Mouse (Mus musculus) embryonic fibroblast, embryonic 13.5 days (primary cell): ENCODE data around the gene Glb1. TPM values are rescaled to one million over a fixed set of nuclear protein-coding genes. Genes with fewer than 3 reads are reported as not detected.

Experiments
- H3K27ac ChIP-seq: 2 replicates; pipeline ENCODE4 v1.5.1; 2012; ENCODE audit warnings: low read length, control low read depth, inconsistent platforms; ENCODE audit not compliant: insufficient read depth
- H3K4me1 ChIP-seq: 2 replicates; pipeline ENCODE4 v1.6.1; 2011; ENCODE audit warnings: low read length; ENCODE audit not compliant: control insufficient read depth, insufficient read depth
- H3K4me3 ChIP-seq: 2 replicates; pipeline ENCODE4 v1.5.1; 2011; ENCODE audit warnings: mild to moderate bottlenecking, control low read depth, low read length; ENCODE audit not compliant: insufficient read depth
- CTCF ChIP-seq: IDR thresholded peaks from 2 replicates; pipeline ENCODE4 v1.5.1; 2011; ENCODE audit warnings: mild to moderate bottlenecking, control low read depth, low read length, moderate library complexity, borderline replicate concordance; ENCODE audit not compliant: insufficient read depth
- POLR2A ChIP-seq: IDR thresholded peaks from 2 replicates; pipeline ENCODE4 v1.6.1; 2011; ENCODE audit warnings: low read depth, mild to moderate bottlenecking, control low read depth, low read length, moderate library complexity
- polyA plus RNA-seq: library from polyadenylated mRNA; stranded (reverse); fragments of >200 nt; gene quantifications from 2 replicates; pipeline ENCODE4 v1.2.4, GENCODE M21; 2011; ENCODE audit warnings: low read depth; ENCODE audit not compliant: missing spikeins, insufficient read length

Gene Glb1
- polyA plus RNA-seq, 1 experiment: 44.8 TPM

DNA sequence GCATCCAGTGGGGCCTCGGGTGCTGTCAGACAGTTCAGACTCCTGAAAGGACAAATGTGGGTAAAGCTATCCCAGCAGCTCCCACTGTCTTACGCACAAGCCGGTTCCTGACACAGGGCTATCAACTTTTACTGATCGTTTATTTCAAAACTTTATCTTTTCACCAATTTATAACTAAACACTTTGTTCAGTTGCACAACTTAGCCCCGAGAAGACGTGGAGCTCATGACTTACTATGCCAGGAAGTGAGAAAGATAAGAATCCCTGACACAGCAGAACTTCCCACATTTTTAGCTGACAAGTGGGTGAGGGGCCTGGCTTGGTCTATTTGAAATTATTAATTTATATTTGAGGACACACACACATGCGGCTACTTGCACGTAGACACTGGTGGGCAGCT lies 6.2 kb upstream of the Glb1 start:
- TF ChIP-seq CTCF: no peak
- no peak for TF ChIP-seq POLR2A
- H3K4me1 ChIP-seq: no peaks in the 10 kb centered on the region
- H3K27ac ChIP-seq: no peak overlapping the region
- H3K4me3 ChIP-seq: no peak overlapping the region

DNA sequence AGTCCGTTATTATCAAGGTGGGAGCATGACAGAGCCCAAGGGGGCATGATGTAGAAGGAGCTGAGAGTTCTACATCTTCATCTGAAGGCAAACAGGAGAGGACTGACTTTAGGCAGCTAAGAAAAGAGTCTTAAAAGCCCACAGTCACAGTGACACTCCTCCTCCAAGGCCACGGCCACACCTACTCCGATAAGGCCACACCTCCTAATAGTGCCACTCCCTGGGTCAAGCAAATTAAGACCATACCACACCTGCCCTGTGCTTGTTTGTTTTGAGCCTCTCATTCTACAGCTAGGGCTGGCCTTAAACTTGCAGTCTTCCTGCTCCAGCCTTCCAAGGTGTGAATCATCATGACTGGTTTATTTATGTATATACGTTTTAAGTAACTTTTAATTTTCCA lies 5.6 kb upstream of the Glb1 start:
- Histone ChIP-seq H3K27ac (no peak overlapping the region), H3K4me3 (no peak overlapping the region), H3K4me1 (no peaks in the 10 kb centered on the region)
- TF ChIP-seq POLR2A (no peak), CTCF (no peak)

DNA sequence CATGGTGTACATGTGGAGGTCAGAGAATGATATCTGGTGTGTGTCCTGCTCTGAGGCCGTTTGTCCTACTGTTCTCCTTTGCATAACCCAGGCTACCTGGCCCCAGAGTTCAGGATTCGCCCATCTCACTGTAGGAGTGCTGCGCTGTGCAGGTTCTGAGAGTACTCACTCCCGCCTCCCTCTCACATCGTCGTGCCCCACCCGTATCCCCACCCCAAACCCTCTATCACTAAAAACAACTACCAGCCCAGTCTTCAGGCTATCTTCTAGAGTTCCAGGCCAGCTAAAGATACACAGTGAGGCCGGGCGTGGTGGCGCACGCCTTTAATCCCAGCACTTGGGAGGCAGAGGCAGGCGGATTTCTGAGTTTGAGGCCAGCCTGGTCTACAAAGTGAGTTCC lies 1.2 kb upstream of the Glb1 start:
- no peaks in the 10 kb centered on the region for H3K4me1 ChIP-seq
- H3K27ac ChIP-seq: no peak overlapping the region
- no peak for TF ChIP-seq CTCF
- no peak for TF ChIP-seq POLR2A
- no peak overlapping the region for H3K4me3 ChIP-seq

DNA sequence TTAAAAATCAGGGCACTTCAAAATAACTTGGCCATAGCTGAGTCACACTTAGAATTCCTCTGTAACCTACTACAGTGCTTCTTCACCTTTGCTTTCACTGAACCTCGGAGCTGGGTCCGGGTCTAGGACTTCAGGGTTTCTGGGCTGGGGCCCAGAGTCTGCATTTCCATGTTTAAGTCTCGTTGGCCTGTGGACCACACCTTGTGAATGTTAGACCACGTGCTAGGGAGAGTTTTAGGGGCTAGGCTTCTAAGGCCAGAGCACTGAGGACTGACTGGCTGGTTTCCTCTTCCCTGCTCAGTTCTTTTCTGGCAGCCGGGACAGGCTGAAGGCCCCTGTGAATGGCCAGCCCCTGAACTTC lies 308 bp upstream of the Glb1 start:
- Histone ChIP-seq H3K27ac (peak overlapping the region; percentile 46), H3K4me1 (no peaks in the 10 kb centered on the region)
- TF ChIP-seq CTCF: no peak
- TF ChIP-seq POLR2A: no peak

DNA sequence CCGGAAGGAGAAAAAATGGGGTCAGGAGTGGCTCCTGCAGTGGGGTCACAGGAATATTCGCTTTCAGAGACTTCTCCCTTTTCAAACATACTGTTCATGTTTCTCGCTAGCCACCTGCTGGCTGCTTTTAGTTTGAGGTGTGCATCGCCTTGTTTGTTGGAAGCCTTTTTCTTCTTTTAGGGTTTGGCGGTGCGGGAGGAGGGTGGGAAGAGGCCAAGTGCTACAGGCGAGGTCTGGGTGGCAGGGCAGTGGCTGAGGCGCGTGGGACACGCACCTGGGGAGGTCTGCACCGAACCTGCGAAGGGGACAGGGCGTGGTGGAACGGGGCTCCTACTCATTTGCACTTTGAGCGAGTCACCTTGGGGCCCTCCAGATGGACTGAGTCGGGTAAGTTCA lies 807 bp downstream of the Glb1 start:
- TF ChIP-seq CTCF (no peak), POLR2A (no peak)
- peak overlapping the region; percentile 69 for H3K4me3 ChIP-seq
- H3K27ac ChIP-seq: peak overlapping the region; percentile 80
- H3K4me1 ChIP-seq: no peaks in the 10 kb centered on the region

More for the DNA sequence above, 308 bp upstream of the Glb1 start:
- peak overlapping the region; percentile 69; the same call in 1 of the 2 replicates for H3K4me3 ChIP-seq

DNA sequence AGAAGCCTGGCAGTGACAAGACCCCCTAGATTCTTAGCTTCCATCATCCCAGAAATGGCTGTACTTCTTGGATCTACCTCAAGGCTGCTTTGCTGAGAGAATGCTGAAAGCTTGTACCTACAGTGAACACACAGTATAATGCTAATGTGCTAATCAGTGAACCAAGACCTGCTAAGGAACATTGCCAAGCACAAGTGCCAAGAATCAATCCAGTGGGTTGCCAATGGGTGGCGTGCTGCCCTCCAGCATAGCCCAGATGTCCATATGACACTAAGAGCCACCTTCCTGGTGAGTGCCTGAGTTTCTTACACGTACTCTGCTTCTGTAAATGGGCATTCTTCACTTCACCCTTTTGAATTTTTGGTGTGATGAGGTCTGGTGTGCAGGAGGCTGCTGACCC lies 6.8 kb downstream of the Glb1 start:
- Histone ChIP-seq H3K4me1 (no peaks in the 10 kb centered on the region), H3K4me3 (no peak overlapping the region), H3K27ac (no peak overlapping the region)
- TF ChIP-seq CTCF (no peak), POLR2A (no peak)

DNA sequence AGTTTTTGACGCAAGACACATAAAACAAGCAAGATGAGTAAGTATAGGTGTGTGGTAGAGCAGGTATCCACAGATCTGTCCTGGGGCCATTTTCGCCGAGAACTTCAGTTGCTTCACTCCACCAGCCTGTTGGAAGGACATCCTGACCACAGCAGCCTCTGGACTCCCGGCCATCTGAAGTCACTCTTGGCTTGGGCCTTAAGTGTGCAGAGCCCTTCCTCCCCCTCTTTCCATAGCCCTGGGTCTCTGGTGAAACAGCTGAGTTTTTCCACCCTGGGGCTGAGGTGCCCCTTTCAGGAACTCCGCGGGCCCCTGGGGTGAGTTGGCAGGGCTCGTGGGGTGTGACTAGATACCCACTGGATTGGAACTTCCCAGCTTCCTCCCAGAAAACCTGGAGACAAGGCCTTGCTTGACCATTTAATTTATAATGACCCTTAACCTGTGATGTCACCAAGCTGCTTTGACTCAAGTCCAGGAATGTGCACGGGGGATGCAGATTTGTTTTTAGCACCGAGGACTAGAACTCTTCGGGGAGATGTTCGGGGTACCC lies 9.5 kb downstream of the Glb1 start:
- no peak for TF ChIP-seq CTCF
- TF ChIP-seq POLR2A: no peak
- Histone ChIP-seq H3K4me1 (no peaks in the 10 kb centered on the region), H3K4me3 (no peak overlapping the region), H3K27ac (no peak overlapping the region)

DNA sequence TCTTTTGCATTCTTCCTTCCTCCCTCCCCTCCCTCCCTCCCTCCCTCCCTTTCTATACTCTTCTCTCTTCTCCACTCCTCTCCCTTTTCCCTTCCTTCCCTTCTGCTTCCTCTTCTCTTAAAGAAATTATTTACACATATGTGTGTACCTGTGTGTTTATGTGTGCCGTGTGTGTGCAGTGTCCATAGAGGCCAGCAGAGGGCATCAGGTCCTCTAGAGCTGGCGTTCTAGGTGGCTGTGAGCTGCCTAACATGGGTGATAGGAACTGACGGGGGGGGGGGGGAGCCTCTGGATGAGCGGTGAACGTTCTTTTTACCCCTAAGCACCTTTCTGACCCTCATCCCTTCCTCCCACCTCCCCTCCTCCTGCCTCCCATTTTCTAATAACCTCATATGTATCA lies 10.4 kb downstream of the Glb1 start:
- H3K27ac ChIP-seq: no peak overlapping the region
- TF ChIP-seq POLR2A: no peak
- H3K4me1 ChIP-seq: no peaks in the 10 kb centered on the region
- H3K4me3 ChIP-seq: no peak overlapping the region

DNA sequence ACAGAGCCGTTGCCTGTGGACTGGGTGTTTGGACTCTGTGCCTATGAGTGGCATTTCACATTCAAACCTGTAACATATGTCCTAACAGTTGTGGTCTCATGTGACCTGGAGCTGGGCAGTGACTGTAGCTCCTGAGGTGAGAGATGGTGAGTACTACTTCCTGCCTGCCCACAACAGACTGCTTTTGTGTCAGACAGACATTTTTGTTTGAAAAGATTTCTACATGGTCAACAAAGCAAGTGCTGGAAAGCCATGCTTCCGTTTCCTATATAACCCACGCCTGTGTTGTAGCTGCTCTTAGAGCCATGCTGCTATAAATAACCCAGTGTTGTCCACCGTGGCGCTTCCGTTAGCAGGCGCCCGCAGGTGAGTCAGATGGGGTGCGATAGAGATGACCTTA lies 11.5 kb downstream of the Glb1 start:
- TF ChIP-seq CTCF (no peak), POLR2A (no peak)
- no peak overlapping the region for H3K4me3 ChIP-seq
- no peak overlapping the region for H3K27ac ChIP-seq
- H3K4me1 ChIP-seq: no peaks in the 10 kb centered on the region

DNA sequence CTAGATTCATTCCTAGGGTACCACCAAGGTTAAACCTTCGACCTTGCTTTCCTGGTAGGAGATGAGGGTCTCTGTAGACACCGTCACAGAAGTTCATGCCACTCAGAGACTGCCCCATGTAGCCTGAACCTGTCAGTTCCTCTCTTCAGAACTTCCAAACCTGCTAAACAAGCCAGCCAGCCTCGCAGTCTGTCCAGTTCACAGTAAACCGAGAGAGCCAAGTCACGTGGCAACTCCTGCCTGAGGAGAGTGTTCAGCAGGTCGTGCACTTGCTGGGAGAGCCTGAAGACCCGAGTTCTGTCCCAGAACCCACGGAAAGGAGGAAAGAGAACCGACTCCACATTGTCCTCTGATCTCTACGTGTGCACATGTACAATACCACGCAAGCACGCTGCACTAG lies 13.0 kb downstream of the Glb1 start:
- TF ChIP-seq POLR2A (no peak), CTCF (no peak)
- Histone ChIP-seq H3K27ac (no peak overlapping the region), H3K4me1 (no peaks in the 10 kb centered on the region), H3K4me3 (no peak overlapping the region)

DNA sequence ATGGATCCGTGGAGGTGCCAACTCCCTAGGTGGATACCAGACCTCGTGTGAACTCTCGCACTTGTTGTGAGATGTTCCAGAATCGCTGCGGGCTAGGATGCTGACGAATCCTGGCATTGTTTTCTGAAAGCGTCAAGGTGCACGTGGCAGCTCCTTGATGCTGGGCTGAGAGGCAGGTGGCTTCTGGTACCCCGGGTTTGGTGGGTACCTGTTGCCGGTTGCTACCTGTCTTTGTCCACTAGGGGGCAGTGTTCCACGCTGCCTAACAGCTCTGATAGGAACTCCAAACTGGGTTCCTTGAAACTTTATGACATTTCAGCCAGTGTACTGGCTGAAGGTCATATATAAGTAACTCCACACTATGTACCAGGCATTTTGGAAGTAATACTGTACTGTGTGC lies 14.8 kb downstream of the Glb1 start:
- no peak overlapping the region for H3K27ac ChIP-seq
- H3K4me1 ChIP-seq: no peaks in the 10 kb centered on the region
- TF ChIP-seq POLR2A (no peak), CTCF (peak; percentile 68)
- no peak overlapping the region for H3K4me3 ChIP-seq
